Mouse (Mus musculus) hindbrain, postnatal 0 days (tissue): Measurements from ENCODE around the gene Gsg1l. TPM values are rescaled to one million over a fixed set of nuclear protein-coding genes. Genes with fewer than 3 reads are reported as not detected.

Source experiments
- ATAC-seq: fragments of 200-750 bp; cut with Nextera tagmentation; 2 replicates; pipeline ENCODE4 v1.8.0; 2017; ENCODE audit warnings: mild to moderate bottlenecking, moderate TSS enrichment, moderate library complexity
- DNase-seq: peaks from one replicate; pipeline ENCODE4 v3.0.0-alpha.2; 2015; ENCODE audit warnings: low spot score
- H3K27ac ChIP-seq: fragments of 300-500 bp; sonication (generic); 2 replicates; pipeline ENCODE4 v1.5.1; 2014; ENCODE audit warnings: mild to moderate bottlenecking
- H3K27me3 ChIP-seq: fragments of 300-500 bp; sonication (generic); 2 replicates; pipeline ENCODE4 v1.6.1; 2014; ENCODE audit warnings: low read length, mixed read lengths; ENCODE audit not compliant: insufficient read depth
- H3K36me3 ChIP-seq: fragments of 300-500 bp; sonication (generic); 2 replicates; pipeline ENCODE4 v1.6.1; 2014; ENCODE audit warnings: low read length, mixed read lengths; ENCODE audit not compliant: insufficient read depth
- H3K4me1 ChIP-seq: fragments of 300-500 bp; sonication (generic); 2 replicates; pipeline ENCODE4 v1.6.1; 2014; ENCODE audit warnings: antibody characterized with exemption, low read length, mixed read lengths; ENCODE audit not compliant: insufficient read depth
- H3K4me2 ChIP-seq: fragments of 300-500 bp; sonication (generic); 2 replicates; pipeline ENCODE4 v1.6.1; 2014; ENCODE audit warnings: low read depth, mild to moderate bottlenecking, low read length, moderate library complexity, mixed read lengths
- H3K4me3 ChIP-seq: fragments of 300-500 bp; sonication (generic); 2 replicates; pipeline ENCODE4 v1.5.1; 2014; ENCODE audit warnings: low read length
- H3K9ac ChIP-seq: fragments of 300-500 bp; sonication (generic); replicated peaks from 2 replicates; pipeline ENCODE4 v1.6.1; 2014; ENCODE audit warnings: mild to moderate bottlenecking, low read length, moderate library complexity, mixed read lengths
- H3K9me3 ChIP-seq: fragments of 300-500 bp; sonication (generic); 2 replicates; pipeline ENCODE4 v1.6.1; 2016; ENCODE audit warnings: low read length, mixed read lengths
- CTCF ChIP-seq: IDR thresholded peaks from 2 replicates; pipeline ENCODE4 v1.5.1; 2016; ENCODE audit warnings: antibody characterized with exemption, control low read depth, low read depth
- WGBS: fragments of 180-500 bp; shearing (Covaris S2); extraction: QIAGEN DNeasy Blood & Tissue Kit; methylation state at CpG from one replicate; pipeline ENCODE4 v1.1.7; 2014; 5-methylcytosine and 5-hydroxymethylcytosine counted together
- polyA plus RNA-seq: library from polyadenylated mRNA; unstranded; fragments of >200 nt; fragmentation: Nextera tagmentation; extraction: Ambion mirVana; gene quantifications from 2 replicates; pipeline ENCODE4 v1.2.1, GENCODE M21; 2015
- total RNA-seq: library from RNA; depleted of rRNA; stranded (reverse); fragments of >200 nt; gene quantifications from 2 replicates; pipeline ENCODE4 v1.2.3, GENCODE M21; 2014

Gsg1l gene
- total and polyA plus RNA-seq, 2 experiments from 2014 or later, result 22.0 to 63.4 TPM

- H3K4me1 ChIP-seq, result peaks cover 13% of the 10 kb centered on the region
- H3K9me3 ChIP-seq, result no peaks in the 10 kb centered on the region
- DNase-seq (peak; percentile 71), ATAC-seq (no peak)
- TF ChIP-seq CTCF, result peak; percentile 70
- H3K36me3 ChIP-seq, result no peaks in the 10 kb centered on the region
- no peak overlapping the region for H3K27ac ChIP-seq
- 12% methylated on average over 9 of the region's 9 CpGs for WGBS
- no peaks in the 10 kb centered on the region for H3K27me3 ChIP-seq
- no peak overlapping the region for H3K9ac ChIP-seq
- no peak overlapping the region for H3K4me3 ChIP-seq
- H3K4me2 ChIP-seq, result 0 out of 2 replicates have a peak overlapping the region, but pooled peaks have one; percentile 7
Observed at GRCm38 (mm10) chr7:126083341-126083979, 1.2 kb upstream of the Gsg1l start.

- H3K36me3 ChIP-seq, result no peaks in the 10 kb centered on the region
- no peak for TF ChIP-seq CTCF
- H3K4me2 ChIP-seq, result peak overlapping the region; percentile 87
- H3K4me1 ChIP-seq, result peaks cover 13% of the 10 kb centered on the region
- peak overlapping the region; percentile 74 for H3K27ac ChIP-seq
- peak overlapping the region; percentile 72 for H3K9ac ChIP-seq
- H3K4me3 ChIP-seq, result peak overlapping the region; percentile 68
- H3K27me3 ChIP-seq, result no peaks in the 10 kb centered on the region
- ATAC-seq, result peak; percentile 35
- WGBS, result 3% methylated on average over 79 of the region's 80 CpGs
- H3K9me3 ChIP-seq, result no peaks in the 10 kb centered on the region
- peak; percentile 45 for DNase-seq
Observed at GRCm38 (mm10) chr7:126081727-126082285, 405 bp downstream of the Gsg1l start.

- Histone ChIP-seq H3K9me3 (no peaks in the 10 kb centered on the region), H3K4me3 (peak overlapping the region; percentile 68), H3K4me2 (peak overlapping the region; percentile 87), H3K36me3 (no peaks in the 10 kb centered on the region), H3K27ac (peak overlapping the region; percentile 74), H3K4me1 (peaks cover 13% of the 10 kb centered on the region), H3K9ac (peak overlapping the region; percentile 72), H3K27me3 (no peaks in the 10 kb centered on the region)
- DNase-seq, result peak; percentile 24
- no peak for TF ChIP-seq CTCF
- peak; percentile 0; the same call in 1 of the 2 replicates for ATAC-seq
- 12% methylated on average over 15 of the region's 16 CpGs for WGBS
Observed at GRCm38 (mm10) chr7:126080949-126081654, 1.1 kb downstream of the Gsg1l start.

GRCm38 (mm10) chr7:126076935-126077334 is 5.3 kb downstream of the Gsg1l start:
- no peak for TF ChIP-seq CTCF
- 74% methylated on average over 1 of the region's 1 CpGs for WGBS
- no peak overlapping the region for H3K4me3 ChIP-seq

GRCm38 (mm10) chr7:126075058-126075457 is 7.2 kb downstream of the Gsg1l start:
- Histone ChIP-seq H3K9me3 (no peaks in the 10 kb centered on the region), H3K4me1 (peaks cover 3% of the 10 kb centered on the region; the same call in 1 of the 2 replicates), H3K27me3 (no peaks in the 10 kb centered on the region), H3K9ac (no peak overlapping the region), H3K4me3 (no peak overlapping the region), H3K36me3 (no peaks in the 10 kb centered on the region), H3K4me2 (no peak overlapping the region), H3K27ac (no peak overlapping the region)
- no peak for DNase-seq
- no peak for TF ChIP-seq CTCF
- 55% methylated on average over 9 of the region's 9 CpGs for WGBS
- ATAC-seq, result no peak

More at GRCm38 (mm10) chr7:126076935-126077334, 5.3 kb downstream of the Gsg1l start:
- no peaks in the 10 kb centered on the region for H3K36me3 ChIP-seq
- H3K4me2 ChIP-seq, result no peak overlapping the region
- ATAC-seq, result no peak
- H3K27ac ChIP-seq, result no peak overlapping the region
- no peaks in the 10 kb centered on the region for H3K9me3 ChIP-seq
- no peaks in the 10 kb centered on the region for H3K27me3 ChIP-seq
- H3K9ac ChIP-seq, result no peak overlapping the region
- peaks cover 6% of the 10 kb centered on the region for H3K4me1 ChIP-seq
- no peak for DNase-seq

- no peak for DNase-seq
- Histone ChIP-seq H3K9me3 (no peaks in the 10 kb centered on the region), H3K27ac (no peak overlapping the region), H3K4me3 (no peak overlapping the region), H3K4me1 (peaks cover 4% of the 10 kb centered on the region), H3K27me3 (no peaks in the 10 kb centered on the region), H3K36me3 (no peaks in the 10 kb centered on the region), H3K4me2 (no peak overlapping the region), H3K9ac (no peak overlapping the region)
- no peak for ATAC-seq
- WGBS, result 95% methylated on average over 4 of the region's 4 CpGs
- no peak for TF ChIP-seq CTCF
Observed at GRCm38 (mm10) chr7:126070321-126070720, 11.9 kb downstream of the Gsg1l start.
